Mouse (Mus musculus): Measurements from ENCODE around the gene G6pc. TPM values are rescaled to one million over a fixed set of nuclear protein-coding genes. Genes with fewer than 3 reads are reported as not detected.
"Not testable (repeated sequence)": the region's sequence is repeated elsewhere in the genome, so short reads cannot be mapped to it uniquely, and the experiment has no call there.

The G6pc gene
- not detected in 2 replicates for polyA plus RNA-seq (2016; fragmentation: Nextera tagmentation; extraction: Ambion mirVana)

GRCm38 (mm10) chr11:101367326-101367935 lies at the start of gene G6pc:
Gene G6pc, plus strand, starts transcription at chr11:101367561.
- Histone ChIP-seq H3K27me3 (replicated peaks) (no peaks in the 10 kb centered on the region; the same call in 1 of the 2 replicates), H3K27ac (ENCODE audit: poor library complexity, severe bottlenecking) (no peak within 1 kb of the TSS), H3K9me3 (replicated peaks) (no peaks in the 10 kb centered on the region), H3K4me3 (no peak within 1 kb of the TSS), H3K36me3 (no peaks in the 10 kb centered on the region), H3K4me2 (no peak within 1 kb of the TSS), H3K4me1 (replicated peaks) (peaks cover 10% of the 10 kb centered on the region; the same call in 1 of the 2 replicates), H3K9ac (no peak within 1 kb of the TSS)
- WGBS: 78% methylated on average over 8 of the region's 8 CpGs
- ATAC-seq (ENCODE audit: insufficient number of reproducible peaks, low FRiP score): no peak

- peaks cover 69% of the 10 kb centered on the region for H3K36me3 ChIP-seq
- H3K9me3 ChIP-seq (replicated peaks): no peaks in the 10 kb centered on the region
- ATAC-seq (ENCODE audit: insufficient number of reproducible peaks, low FRiP score): peak; percentile 49; the same call in 1 of the 2 replicates
- no peak overlapping the region for H3K27ac ChIP-seq (ENCODE audit: poor library complexity, severe bottlenecking)
- no peaks in the 10 kb centered on the region for H3K27me3 ChIP-seq (replicated peaks)
- 0 out of 2 replicates have a peak, but pooled peaks cover under 1% of the 10 kb centered on the region for H3K4me1 ChIP-seq (replicated peaks)
- no peak overlapping the region for H3K4me2 ChIP-seq
- no peak overlapping the region for H3K4me3 ChIP-seq
- 11% methylated on average over 4 of the region's 4 CpGs for WGBS
- H3K9ac ChIP-seq: no peak overlapping the region
Measured at GRCm38 (mm10) chr11:101323609-101324008, 43.8 kb upstream of the G6pc start.

DNA sequence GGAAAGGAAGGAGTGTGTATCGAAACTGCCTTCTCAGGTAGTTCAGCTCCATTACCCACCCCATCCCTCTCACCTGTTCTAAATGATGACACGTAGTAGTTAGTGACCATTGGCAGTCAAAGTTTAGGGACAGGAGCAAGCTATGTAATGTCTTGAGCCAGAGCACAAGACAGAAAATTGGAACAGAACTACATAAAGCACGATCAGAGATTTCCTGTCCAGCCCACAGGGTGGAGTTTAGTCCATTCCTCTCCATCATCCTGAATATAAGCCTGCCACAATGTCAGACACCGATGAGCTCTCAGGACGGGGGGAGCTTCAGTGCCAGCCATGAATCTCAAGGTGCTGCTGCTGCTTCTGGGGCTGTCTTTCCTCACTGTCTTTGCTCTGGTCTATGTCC lies 42.6 kb upstream of the G6pc start, which contains the start of gene Aoc2:
Gene Aoc2 (plus strand): TSS at position 301 of the 400 bp plus-strand sequence.
- H3K36me3 ChIP-seq: peaks cover 58% of the 10 kb centered on the region

GRCm38 (mm10) chr11:101325201-101325600 lies 42.2 kb upstream of the G6pc start:
- not testable (repeated sequence) for H3K9me3 ChIP-seq (replicated peaks); H3K4me2 ChIP-seq; ATAC-seq (ENCODE audit: insufficient number of reproducible peaks, low FRiP score); H3K9ac ChIP-seq; H3K27ac ChIP-seq (ENCODE audit: poor library complexity, severe bottlenecking); H3K27me3 ChIP-seq (replicated peaks); H3K4me3 ChIP-seq; H3K4me1 ChIP-seq (replicated peaks)
- H3K36me3 ChIP-seq: peaks cover 53% of the 10 kb centered on the region
- WGBS: 93% methylated on average over 11 of the region's 11 CpGs

More for the DNA sequence above, 42.6 kb upstream of the G6pc start, which contains the start of gene Aoc2:
- Histone ChIP-seq H3K27me3 (replicated peaks) (no peaks in the 10 kb centered on the region), H3K9me3 (replicated peaks) (no peaks in the 10 kb centered on the region), H3K9ac (no peak within 1 kb of the TSS), H3K4me1 (replicated peaks) (peaks cover 7% of the 10 kb centered on the region; the same call in 1 of the 2 replicates), H3K4me3 (no peak within 1 kb of the TSS), H3K4me2 (no peak within 1 kb of the TSS), H3K27ac (ENCODE audit: poor library complexity, severe bottlenecking) (no peak within 1 kb of the TSS)
- ATAC-seq (ENCODE audit: insufficient number of reproducible peaks, low FRiP score): no peak
- 88% methylated on average over 5 of the region's 5 CpGs for WGBS

GRCm38 (mm10) chr11:101326147-101326546 lies 41.2 kb upstream of the G6pc start:
- H3K9me3 ChIP-seq (replicated peaks): no peaks in the 10 kb centered on the region
- H3K9ac ChIP-seq: no peak overlapping the region
- no peaks in the 10 kb centered on the region for H3K27me3 ChIP-seq (replicated peaks)
- H3K4me3 ChIP-seq: no peak overlapping the region
- WGBS: 85% methylated on average over 11 of the region's 11 CpGs
- H3K4me1 ChIP-seq (replicated peaks): peaks cover 7% of the 10 kb centered on the region; the same call in 1 of the 2 replicates
- no peak overlapping the region for H3K4me2 ChIP-seq
- ATAC-seq (ENCODE audit: insufficient number of reproducible peaks, low FRiP score): no peak
- H3K27ac ChIP-seq (ENCODE audit: poor library complexity, severe bottlenecking): no peak overlapping the region
- peaks cover 44% of the 10 kb centered on the region for H3K36me3 ChIP-seq

DNA sequence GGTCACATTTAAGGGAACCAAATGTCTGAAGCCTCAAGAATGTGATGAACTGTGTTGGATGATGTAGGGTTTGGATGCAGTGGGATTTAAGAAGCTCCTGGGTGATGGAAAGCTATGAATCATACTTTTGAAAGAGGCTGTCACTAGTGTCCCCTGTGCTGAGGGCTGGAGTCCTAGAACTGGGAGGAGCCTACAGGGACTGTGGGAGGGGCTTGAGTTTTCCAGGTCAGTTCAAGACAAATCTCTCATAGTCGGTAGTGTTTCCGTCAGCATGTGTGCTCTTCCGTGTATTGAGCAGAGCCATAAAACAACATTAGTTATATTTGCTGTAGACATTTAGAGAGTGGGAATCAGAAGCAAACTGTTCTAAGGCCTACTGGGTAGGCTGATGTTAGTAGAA lies 40.0 kb upstream of the G6pc start:
- WGBS: 48% methylated on average over 3 of the region's 3 CpGs
- no peaks in the 10 kb centered on the region for H3K9me3 ChIP-seq (replicated peaks)
- H3K27me3 ChIP-seq (replicated peaks): no peaks in the 10 kb centered on the region
- H3K4me1 ChIP-seq (replicated peaks): peaks cover 7% of the 10 kb centered on the region; the same call in 1 of the 2 replicates
- no peak overlapping the region for H3K27ac ChIP-seq (ENCODE audit: poor library complexity, severe bottlenecking)
- no peak for ATAC-seq (ENCODE audit: insufficient number of reproducible peaks, low FRiP score)
- peaks cover 32% of the 10 kb centered on the region for H3K36me3 ChIP-seq
- H3K9ac ChIP-seq: no peak overlapping the region
- no peak overlapping the region for H3K4me3 ChIP-seq
- H3K4me2 ChIP-seq: no peak overlapping the region

DNA sequence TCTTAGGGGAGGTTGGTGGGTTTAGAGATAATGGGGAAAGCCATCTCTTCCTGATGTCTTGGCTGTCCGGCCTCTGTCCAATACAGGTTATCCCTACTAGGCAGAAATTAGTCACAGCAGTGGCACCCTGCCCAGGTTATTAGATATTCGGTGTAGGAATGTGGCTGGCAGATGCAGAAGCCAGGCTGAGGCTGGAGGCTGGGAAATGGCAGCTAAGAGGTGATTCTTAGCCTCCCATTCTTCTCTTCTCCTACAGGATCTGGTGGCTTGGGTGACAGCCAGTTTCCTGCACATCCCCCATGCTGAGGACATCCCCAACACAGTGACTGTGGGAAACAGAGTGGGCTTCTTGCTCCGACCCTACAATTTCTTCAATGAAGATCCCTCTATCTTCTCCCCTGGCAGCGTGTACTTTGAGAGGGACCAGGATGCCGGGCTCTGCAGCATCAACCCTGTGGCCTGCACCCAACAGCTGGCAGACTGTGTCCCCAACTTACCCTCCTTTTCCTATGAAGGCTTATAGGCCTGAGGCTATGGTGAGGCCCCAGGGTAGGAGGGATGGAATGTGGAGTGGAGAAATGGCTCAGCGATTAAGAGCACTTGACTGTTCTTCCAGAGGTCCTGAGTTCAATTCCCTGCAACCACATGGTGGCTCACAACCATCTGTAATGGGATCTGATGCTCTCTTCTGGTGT lies 38.3 kb upstream of the G6pc start:
- Histone ChIP-seq H3K9me3 (replicated peaks) (no peaks in the 10 kb centered on the region), H3K36me3 (peaks cover 18% of the 10 kb centered on the region), H3K4me1 (replicated peaks) (peaks cover 7% of the 10 kb centered on the region; the same call in 1 of the 2 replicates), H3K27me3 (replicated peaks) (no peaks in the 10 kb centered on the region), H3K4me2 (no peak overlapping the region), H3K27ac (ENCODE audit: poor library complexity, severe bottlenecking) (no peak overlapping the region), H3K9ac (no peak overlapping the region), H3K4me3 (no peak overlapping the region)
- WGBS: 75% methylated on average over 6 of the region's 6 CpGs
- no peak for ATAC-seq (ENCODE audit: insufficient number of reproducible peaks, low FRiP score)

- H3K4me2 ChIP-seq: no peak within 1 kb of the TSS
- WGBS: 58% methylated on average over 7 of the region's 7 CpGs
- no peaks in the 10 kb centered on the region for H3K27me3 ChIP-seq (replicated peaks)
- H3K4me1 ChIP-seq (replicated peaks): peaks cover 11% of the 10 kb centered on the region; the same call in 1 of the 2 replicates
- H3K9me3 ChIP-seq (replicated peaks): no peaks in the 10 kb centered on the region
- no peak for ATAC-seq (ENCODE audit: insufficient number of reproducible peaks, low FRiP score)
- H3K9ac ChIP-seq: no peak within 1 kb of the TSS
- H3K4me3 ChIP-seq: no peak within 1 kb of the TSS
- H3K27ac ChIP-seq (ENCODE audit: poor library complexity, severe bottlenecking): no peak within 1 kb of the TSS
- peaks cover 5% of the 10 kb centered on the region for H3K36me3 ChIP-seq
Measured at GRCm38 (mm10) chr11:101330371-101330924, 36.9 kb upstream of the G6pc start, which contains the start of gene Aoc3. Gene Aoc3, plus strand, starts transcription at chr11:101330605.

- WGBS: 58% methylated on average over 6 of the region's 6 CpGs
- H3K9me3 ChIP-seq (replicated peaks); H3K27ac ChIP-seq (ENCODE audit: poor library complexity, severe bottlenecking); H3K36me3 ChIP-seq; H3K9ac ChIP-seq; H3K4me3 ChIP-seq; H3K4me2 ChIP-seq; H3K27me3 ChIP-seq (replicated peaks); ATAC-seq (ENCODE audit: insufficient number of reproducible peaks, low FRiP score): not testable (repeated sequence)
- H3K4me1 ChIP-seq (replicated peaks): peaks cover 11% of the 10 kb centered on the region; the same call in 1 of the 2 replicates
Measured at GRCm38 (mm10) chr11:101330961-101331360, 36.4 kb upstream of the G6pc start.

DNA sequence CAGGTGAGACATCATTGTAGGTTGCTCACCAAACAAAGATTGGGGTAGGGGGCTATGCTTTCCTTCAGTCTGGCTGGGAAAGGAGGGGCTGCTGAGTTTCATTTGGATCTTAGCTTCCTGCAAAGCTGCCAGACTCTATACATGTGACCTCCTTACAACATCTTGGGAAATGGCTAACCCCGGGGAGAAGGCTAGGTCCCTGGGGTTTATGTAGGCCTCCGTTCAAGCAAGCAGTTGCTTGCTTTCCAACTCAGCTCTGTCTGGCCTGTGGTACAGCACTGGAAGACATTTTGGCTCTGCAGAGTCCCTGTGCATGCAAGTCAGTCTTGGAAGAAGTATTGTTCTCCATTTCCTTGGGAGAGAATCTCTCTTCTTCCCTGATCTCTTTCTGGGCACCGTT lies 34.8 kb upstream of the G6pc start:
- H3K4me3 ChIP-seq: no peak overlapping the region
- 69% methylated on average over 3 of the region's 3 CpGs for WGBS
- H3K27me3 ChIP-seq (replicated peaks): no peaks in the 10 kb centered on the region
- H3K9me3 ChIP-seq (replicated peaks): no peaks in the 10 kb centered on the region
- peaks cover 14% of the 10 kb centered on the region for H3K4me1 ChIP-seq (replicated peaks)
- no peak overlapping the region for H3K4me2 ChIP-seq
- no peak overlapping the region for H3K27ac ChIP-seq (ENCODE audit: poor library complexity, severe bottlenecking)
- no peaks in the 10 kb centered on the region for H3K36me3 ChIP-seq
- no peak overlapping the region for H3K9ac ChIP-seq
- no peak for ATAC-seq (ENCODE audit: insufficient number of reproducible peaks, low FRiP score)

GRCm38 (mm10) chr11:101334023-101334422 lies 33.3 kb upstream of the G6pc start:
- no peaks in the 10 kb centered on the region for H3K27me3 ChIP-seq (replicated peaks)
- H3K4me1 ChIP-seq (replicated peaks): peaks cover 24% of the 10 kb centered on the region
- no peak for ATAC-seq (ENCODE audit: insufficient number of reproducible peaks, low FRiP score)
- WGBS: 38% methylated on average over 10 of the region's 10 CpGs
- H3K4me2 ChIP-seq: no peak overlapping the region
- H3K4me3 ChIP-seq: no peak overlapping the region
- no peak overlapping the region for H3K27ac ChIP-seq (ENCODE audit: poor library complexity, severe bottlenecking)
- no peaks in the 10 kb centered on the region for H3K9me3 ChIP-seq (replicated peaks)
- H3K9ac ChIP-seq: no peak overlapping the region
- no peaks in the 10 kb centered on the region for H3K36me3 ChIP-seq
